Mouse (Mus musculus): ENCODE measurements around the gene Nacc1.

Nacc1 gene

DNA sequence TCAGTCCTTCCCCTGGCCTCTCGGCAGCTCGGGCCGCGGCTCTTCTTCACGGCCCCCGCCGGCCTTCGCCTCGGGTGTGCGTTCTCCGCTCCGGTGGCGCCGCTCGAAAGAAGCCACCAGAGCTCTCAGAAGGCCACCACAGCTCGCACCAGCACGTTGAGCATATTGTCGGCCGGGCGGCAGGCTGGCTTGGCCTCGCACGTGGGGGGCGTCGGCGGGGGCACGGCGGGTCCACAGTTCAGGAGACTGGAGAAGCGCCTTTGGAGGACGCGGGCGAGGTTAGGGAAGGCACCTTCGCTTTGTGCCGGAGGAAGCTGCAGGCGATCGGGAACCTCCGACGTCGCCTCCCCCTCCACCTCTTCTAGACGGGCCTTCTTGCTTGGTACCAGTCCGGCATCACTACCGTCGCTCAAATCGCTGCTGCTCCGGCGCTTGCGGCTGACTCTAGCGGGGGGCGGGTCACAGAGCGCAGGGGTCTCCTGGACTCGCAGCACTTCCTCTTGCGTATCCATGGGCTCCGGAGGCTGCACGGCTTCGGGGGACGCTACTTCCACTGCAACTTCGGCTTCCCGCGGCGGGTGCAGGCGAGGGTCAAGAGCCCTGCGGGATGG is 25.6 kb downstream of the Nacc1 start:
- DNase-seq: peak; percentile 45 to 76

DNA sequence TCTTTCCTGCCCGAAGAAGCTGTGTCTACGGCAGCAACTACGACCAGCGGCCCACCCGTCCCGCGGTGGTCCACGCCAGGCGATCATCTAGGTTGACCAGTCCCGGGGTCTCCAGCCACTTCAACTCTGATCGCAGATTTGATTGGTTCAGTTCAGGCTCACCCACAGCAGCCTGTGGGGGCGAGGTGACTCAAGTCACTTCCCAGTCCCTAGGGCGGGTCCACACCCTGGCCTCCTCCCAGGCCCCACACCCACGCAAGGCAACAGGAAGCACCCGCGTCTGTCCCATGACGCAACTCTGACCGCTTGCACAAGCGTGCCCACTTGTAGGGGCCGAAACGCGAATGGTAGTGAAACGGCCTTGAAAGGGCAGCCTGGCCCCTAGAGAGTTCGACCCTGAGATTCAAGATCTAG is 26.2 kb downstream of the Nacc1 start:
- peak; percentile 86 to 96 for DNase-seq

DNA sequence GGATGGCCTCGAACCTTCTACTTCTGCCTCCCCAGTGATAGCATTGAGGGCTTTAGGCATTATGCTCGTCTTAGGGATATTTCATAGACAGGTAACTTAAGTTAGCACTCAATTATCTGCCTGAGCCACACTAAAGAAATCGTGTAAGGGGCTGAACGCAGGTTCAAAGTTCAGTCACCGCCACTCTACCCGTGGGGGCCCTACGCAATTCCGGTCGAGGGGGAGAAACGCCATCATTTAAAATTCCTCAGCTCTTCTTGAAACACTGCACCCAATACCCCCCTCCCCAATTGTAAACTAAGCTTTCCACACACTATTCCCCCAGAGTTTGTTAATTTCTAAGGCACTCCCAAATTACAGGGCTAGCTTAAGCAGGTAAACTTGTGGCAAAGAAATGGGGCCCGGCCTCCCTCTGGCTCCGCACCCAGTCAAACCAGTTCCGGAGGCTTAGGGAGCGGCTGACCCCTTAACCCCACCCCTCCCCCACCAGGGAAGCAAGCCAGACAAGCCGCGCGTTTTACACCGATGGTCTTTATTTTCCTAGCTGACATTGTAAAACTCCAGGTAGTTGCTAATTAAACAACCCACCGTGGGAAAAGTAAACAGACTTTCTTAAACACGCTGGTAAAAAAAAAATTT is 26.7 kb downstream of the Nacc1 start:
- peak; percentile 85 to 91 for DNase-seq

DNA sequence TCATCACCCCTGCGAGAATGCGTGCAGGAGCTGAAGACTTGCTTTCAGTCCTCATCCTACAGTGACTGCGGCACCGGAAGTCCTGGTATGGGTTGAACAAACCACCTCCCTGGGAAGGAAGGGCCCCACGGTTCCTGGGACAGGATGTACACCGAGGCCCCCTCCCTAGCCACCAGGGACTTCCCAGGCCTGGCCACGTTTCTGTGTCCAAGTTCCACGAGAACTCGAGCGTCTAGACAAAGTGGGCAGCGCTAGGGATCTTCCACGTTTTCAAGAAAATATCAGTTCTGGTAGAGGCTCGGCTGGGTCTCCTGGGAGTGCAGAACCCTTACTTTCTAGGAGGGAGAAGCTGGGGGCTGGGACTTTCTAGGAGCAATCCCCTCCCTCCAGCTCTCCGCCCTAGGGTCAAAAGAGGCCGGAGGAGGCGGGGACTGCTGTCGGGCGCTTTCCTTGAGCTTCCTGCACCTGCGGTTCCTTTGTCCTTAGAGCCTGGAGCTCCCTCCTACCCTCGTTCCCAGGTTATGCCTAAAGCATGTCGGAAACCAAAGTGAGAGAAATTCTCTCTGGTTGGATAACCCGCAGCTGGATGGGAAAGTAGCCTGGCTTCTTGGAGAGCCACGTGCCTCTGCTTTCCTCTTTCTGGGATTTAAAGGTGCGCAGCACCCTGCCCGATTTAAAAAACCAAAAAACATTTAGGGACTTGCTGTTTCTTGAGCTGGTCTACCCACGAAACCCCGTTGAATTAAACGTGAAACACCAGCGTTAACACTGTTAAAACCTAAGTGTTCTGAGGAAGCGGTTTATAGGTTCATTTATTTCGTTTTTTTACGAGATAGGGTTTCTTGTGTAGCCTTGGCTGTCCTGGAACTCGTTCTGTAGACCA is 27.5 kb downstream of the Nacc1 start:
- peak; percentile 74 to 89 for DNase-seq

DNA sequence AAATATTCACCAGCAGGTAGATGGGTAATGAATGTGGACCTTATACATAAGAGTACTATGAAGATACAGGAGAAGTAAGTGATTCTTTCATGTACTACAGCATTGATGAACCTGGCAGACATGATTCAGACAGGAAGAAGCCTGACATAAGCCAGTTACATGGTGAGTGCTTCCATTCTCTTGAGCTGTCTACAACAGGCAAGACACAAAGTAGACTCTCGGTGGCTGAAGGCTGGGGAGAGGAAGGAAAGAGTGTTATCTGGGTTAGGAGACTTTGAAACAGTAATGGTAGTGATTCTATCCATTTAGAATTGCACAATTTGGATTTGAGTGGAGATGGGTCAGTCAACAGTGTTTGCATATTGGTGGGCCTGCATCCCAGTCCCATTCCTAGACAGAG is 28.7 kb downstream of the Nacc1 start:
- DNase-seq: no peak

DNA sequence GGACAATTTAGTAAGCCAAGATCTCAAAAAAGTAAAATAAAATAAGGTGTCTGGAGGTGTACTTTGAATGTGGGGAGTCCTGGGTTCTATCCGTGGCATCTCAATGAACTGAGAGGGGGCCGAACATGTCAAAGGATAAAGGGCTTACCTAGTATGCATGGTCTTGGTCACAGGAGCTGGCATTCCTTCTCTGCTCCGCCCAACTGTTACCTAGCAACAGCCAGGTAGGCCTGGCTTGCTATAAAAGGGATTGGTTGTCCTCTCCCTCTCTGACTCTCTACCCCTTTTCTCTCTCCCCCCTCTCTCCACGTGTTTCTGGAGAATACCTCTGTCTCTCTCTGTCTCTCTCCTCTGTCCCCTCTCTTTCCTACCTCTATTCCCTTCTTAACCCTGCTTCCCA is 30.0 kb downstream of the Nacc1 start:
- peak; percentile 39 to 62 for DNase-seq

DNA sequence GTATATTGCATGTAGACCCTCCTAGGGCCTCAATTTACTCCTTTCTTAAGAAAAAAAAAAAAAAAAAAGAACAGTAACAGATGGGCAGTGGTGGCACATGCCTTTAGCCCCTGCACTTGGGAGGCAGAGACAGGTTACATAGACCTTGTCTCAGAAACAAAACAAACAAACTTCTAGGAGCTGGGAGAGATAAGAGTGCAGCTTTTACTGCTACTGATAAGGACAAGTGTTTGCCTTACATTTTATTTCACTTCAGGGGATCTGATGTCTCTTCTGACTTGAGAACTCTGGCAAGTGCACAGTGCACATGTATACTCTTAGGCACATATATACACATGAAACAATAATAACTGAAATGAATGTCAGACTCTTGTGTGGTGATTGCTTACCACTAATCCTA is 30.5 kb downstream of the Nacc1 start:
- no peak for DNase-seq

DNA sequence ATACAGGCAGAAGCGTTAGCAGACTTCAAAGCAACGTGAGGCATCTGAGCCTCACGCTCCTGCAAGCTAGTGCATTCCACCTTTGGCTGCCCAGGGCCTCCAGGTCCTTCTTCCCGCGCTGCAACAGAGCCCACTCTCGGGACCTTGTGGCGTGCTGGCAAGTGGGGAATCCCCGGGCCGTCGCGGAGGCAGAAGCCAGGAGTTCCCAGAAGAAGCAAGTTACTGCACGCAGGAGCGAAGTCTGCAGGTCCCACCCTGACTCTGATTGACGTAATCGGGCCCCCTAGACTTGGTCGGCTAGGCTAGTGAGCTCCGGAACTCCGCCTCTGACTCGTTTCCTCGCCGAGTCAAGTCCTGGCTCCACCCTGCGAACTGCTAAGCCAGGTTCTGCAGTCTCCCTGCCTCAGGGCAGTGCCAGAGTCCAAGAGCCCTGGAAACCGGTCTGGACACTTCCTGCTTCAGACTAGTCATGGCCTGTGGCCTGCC is 31.0 kb downstream of the Nacc1 start:
- DNase-seq: peak; percentile 90 to 96

DNA sequence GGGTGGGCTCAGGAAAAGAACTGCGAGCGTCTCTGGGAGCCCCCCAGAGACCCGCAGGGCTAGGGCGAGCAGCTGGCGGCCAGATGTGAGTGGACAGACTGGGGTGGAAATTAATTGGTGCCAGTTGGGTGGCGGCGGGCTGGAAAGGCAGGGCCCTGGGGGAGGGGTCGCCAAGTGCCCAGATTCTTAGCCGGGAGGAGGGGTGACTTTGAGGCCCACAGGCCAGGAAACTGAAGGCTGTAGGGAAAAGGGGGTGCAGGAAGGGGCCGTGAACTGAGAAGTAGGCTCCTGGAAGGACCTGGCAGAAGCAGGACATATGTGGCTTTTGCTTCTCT is 31.5 kb downstream of the Nacc1 start:
- DNase-seq: no peak

DNA sequence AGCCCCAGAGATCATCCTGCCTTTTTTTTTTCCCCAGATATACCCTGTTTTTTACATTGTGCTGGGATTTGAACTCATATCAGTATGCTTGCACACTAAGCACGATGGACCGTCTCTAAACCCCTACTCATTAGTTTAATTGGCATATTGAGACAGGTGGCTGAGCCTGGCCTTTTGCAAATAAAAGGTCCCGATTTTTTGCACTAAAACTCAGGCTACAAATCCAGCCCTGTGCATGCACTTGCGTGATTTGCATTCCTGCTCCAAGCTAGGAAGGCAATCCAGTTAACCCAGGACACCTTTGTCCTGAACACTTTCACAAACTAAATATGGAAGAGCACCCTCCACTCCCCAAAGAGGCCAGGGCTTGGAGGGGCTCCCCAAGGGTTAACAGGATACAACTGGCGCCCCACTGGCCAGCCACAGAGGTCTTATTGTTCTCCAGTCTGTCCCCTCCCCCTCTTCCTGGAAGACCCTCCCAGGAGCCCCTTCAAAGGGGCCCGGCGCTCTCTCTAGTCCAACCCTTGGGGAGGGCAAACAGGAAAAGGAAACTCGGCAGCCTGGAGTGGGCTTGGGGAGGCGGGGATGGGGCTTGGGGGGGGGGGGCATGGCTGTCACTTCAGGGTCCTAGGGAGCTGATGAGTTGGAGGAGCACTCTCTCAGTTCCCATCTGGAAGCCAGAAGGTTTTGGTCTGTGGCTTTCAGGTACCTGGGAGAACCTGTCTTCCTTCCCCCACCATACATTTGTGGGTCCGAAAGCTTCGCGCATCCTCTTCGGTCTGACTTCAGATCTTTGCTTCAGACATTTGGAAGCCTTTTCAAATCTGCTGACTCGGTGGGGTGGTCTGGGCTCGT is 32.1 kb downstream of the Nacc1 start:
- peak; percentile 34 to 69 for DNase-seq

DNA sequence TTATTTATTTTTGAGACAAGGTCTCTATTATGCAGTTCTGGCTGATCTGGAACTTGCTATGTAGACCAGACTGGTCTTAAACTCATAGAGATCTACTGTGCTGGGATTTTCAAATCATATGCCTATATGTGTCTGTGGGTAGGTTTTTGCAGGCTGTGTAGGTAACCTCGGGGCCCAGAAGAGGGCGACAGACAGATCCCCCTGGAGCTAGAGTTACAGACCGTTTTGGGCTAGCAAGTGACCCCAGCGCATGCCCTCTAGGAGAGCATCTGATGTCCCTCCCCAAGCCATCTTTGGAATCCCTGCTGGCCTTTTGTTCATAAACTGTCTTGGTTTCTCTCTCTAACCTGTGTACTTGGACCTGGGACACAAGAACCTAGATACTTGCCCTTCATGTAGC is 33.1 kb downstream of the Nacc1 start:
- DNase-seq: no peak

DNA sequence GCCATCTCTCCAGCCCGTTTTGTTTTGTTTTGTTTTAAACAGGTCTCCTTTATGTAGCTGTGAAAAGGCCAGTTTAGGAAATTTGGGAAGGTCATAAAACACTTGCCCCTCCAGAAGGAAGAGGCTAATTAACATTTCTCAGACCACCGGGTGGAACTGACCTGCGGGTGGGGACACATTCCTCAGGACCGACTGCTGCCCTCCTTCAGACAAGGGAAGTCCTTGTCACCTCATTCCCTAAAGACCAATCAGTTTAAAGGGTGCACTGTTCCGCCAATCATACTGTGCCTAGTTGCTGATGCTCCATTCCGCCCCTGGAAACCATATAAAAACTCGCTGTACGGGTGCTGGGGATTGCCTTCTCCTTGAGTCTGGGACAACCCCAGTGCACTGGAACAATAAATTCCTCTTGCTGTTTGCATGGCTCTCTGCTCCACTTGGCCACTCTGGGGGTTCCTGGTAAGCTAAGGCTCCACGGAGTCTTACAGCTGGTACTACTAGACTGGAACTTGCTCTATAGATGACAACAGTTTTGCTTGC is 34.5 kb downstream of the Nacc1 start:
- no peak for DNase-seq

DNA sequence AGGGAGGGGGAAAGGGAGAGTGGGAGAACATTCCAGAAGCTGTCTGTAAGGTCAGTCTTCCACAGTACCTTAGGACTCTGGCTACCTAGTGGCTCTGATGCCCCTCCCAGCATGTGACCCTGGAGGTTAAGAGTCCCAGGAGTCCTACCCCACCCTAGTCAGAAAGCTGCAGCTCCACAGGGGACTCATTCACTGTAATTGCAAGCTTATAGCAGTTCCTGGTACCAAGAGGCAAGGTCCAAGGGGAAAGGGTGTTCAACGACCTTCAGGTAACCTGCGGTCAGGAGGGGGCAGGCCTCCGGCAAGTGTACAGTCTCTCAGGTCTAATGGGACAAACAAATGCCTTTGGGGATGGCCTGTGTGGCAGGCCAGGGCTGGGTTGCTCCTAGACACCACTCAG is 37.4 kb downstream of the Nacc1 start:
- no peak for DNase-seq

DNA sequence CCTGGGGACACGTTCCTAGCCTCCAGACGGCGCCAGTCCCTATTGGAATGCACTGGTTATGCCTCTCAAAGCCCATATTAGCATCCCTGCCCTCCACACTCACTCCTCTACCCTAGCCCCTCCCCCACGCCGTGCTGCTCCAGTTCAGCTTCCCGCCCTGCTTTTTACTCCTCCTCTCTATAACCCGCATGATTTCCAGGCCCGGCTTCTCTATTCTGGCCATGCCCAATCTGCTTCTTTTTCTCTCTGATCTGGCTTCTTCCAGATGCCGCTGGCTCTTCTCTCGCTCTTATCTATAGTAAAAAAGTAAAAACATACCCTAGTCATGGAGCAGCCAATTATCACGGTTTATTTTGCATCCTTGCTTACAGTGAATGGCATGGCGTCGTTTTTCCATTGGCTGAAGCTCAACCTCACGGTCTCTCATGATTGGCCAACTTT is 40.2 kb downstream of the Nacc1 start:
- DNase-seq: peak; percentile 45 to 59

DNA sequence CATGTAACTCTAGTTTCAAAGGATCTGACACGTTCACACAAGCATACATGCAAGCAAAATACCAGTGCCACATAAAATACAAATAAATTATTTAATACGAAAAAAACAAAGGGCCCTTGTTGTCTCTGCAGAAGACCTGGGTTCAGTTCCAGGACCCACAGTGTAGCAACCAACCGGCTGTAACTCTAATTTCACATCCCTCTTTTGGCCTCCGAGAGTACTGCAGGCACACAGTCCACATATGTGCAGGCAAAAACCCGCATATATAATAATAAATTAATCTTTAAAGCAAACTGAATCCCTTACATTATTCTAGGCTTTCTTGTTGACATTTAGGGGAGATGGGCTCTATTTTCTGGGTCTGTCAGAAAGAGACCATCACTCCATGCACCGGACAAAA is 40.9 kb downstream of the Nacc1 start:
- DNase-seq: no peak

DNA sequence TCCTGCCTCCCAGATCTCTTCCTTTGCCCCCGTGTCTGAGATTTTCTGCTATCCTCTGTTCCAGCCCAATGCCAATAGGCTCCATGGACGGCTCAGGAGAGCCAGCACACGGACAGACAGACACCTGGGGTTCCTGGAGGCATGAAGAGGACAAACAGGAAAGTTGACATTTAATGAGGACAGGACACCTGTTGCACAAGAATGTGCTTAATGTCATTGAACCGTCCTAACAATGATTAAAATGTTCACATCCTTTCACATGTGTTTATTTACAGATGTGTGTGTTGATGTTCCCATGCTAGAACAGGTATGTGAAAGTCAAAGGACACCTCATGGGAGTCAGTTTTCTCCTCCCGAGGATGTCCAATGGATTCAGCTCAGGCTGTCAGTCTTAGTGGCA is 44.6 kb downstream of the Nacc1 start:
- DNase-seq: no peak

DNA sequence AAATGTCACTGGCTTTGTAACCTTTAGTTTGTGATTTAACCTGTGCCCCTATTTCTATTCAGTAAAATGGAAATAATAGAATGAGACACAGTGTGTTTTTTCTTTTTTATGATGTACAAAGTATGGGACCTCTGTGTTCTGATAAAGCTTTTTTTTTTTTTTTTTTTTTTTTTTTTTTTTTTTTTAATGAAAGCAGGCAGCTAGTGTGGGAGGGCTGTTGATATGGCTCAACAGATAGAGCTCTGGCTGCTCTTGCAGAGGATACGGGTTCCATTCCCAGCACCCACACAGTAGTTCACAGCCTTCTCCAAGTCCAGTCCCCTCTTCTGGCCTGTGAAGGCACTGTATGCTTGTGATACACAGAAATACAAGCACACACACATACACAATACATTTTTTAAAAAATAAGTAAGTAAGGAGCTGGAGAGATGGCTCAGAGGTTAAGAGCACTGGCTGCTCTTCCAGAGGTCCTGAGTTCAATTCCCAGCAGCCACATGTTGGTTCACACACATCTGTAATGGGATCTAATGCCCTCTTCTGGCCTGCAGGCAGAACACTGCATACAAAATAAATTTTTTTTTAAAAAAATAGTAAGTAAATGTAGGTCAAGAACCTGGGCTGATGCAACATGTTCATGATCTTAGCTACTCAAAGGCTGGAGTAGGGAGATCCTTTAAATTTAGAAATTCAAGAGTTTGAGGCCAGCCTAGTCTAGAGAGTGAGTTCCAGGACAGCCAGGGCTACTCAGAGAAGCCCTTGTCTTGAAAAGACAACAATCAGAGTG is 45.9 kb downstream of the Nacc1 start:
- no peak for DNase-seq

DNA sequence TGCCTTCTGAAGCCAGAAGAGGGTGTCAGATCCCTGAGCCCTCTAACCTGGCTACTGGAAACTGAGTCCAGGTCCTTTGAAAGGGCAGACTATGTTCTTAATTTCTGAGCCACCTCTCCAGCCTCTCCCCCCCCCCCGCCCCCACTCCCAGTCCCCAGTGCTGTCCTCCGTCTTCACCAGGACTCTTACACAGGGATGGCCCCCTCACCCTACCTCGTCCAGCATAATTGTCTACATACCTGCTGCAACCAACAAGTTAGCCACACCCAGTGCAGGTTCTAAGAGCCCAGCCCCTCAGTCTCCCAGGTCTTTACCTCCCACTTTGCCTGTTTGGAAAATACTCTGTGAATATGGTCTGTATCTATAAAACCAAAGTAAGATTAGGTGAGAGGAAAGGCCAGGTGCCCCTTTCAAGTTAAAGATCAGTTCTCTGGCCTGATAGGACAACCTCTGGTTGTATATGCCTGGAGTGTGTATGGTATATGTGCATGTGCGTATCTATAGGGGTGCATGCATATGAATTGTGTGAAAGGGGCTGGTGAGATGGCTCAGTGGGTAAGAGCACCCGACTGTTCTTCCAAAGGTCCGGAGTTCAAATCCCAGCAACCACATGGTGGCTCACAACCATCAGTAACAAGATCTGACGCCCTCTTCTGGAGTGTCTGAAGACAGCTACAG is 46.9 kb downstream of the Nacc1 start:
- no peak for DNase-seq

DNA sequence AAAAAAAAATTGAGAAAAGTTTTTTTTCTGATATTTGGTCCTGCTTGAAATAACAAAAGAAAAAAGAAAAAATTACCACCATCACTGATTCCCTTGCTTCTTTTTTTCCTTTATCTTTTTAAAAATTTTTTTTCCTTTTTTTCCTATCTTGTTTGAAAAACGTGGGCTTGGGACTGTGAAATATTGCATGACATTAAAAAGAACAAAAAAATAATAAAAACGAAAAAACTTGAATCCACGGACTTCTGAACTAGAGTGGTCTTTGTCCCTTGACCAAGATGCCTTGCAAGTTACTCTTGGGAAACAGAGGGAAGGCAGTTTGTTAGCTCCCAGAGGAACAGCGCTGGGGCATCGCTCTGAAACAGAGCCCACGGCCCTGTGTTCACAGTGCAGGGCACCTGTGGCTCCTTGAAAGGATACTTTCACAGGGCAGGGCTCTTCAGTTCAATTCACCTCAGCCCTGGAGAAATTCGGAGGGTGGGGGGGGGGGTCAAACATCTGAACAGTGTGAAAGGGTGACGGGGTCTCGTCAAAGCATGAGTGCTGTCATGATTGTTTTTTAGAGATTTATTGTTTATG is 47.6 kb downstream of the Nacc1 start:
- DNase-seq: no peak

DNA sequence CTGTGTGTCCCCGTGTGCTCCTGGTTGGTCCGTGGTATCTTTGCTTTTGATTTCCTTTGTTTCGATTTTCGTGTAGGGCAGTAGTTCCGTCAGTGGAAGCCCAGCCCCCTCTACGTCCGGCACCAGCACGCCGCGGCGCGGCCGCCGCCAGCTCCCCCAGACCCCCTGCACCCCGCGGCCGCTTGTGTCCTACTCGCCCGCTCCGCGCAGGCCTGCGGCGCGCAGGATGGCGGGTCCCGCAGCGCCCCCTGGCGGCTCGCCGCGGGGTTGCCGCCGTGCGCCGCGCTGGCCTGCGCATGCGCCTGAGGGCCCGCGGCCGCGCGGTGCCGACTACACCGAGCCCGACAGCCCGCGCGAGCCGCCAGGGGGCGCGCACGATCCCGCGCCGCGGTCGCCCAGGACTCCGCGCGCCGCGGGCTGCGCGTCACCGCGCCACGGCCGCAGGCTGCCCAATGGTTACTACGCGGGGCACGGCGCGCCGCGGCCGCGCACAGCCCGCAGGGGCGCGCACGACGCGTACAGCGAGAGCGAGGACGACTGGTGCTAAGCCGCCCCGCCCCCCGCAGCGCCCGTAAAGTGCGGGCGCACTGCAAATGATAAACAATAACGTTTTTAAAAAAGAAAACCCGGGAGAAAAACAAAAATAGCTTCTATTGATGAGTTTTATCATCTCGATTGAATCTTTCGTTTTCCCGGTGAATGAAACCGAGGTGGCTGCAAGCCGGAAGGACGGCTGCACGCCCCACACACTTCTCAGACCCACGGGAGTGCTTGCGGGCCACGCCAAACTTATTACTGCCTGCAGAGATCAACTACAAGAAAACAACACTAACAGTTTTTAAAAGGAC is 48.3 kb downstream of the Nacc1 start:
- peak; percentile 92 to 97 for DNase-seq

Data from kidney, postnatal 25 days (tissue).